Comparison of ENCODE assay signal across 7 mouse cellular contexts in genomic region chr15:89315190-89315731, GRCm38 (mm10). TPM values are rescaled to one million over a fixed set of nuclear protein-coding genes. Genes with fewer than 3 reads are reported as not detected.
DNase-seq lines count a peak whose midpoint lies in the region; ATAC-seq lines count a peak whose summit lies in the region.

TSS of gene Sbf1 (minus strand) at chr15:89315311.

- H3K36me3 ChIP-seq in intestine, embryonic 16.5 days (ENCODE audit: control insufficient read depth, insufficient read depth, low read length) = no peaks in the 10 kb centered on the region
- no peaks in the 10 kb centered on the region for H3K36me3 ChIP-seq in midbrain, embryonic 11.5 days (ENCODE audit: control insufficient read depth, insufficient read depth, low read length)

- no peaks in the 10 kb centered on the region for H3K27me3 ChIP-seq in intestine, embryonic 16.5 days (replicated peaks; ENCODE audit: control insufficient read depth, insufficient read depth, low read length)
- no peaks in the 10 kb centered on the region for H3K27me3 ChIP-seq in midbrain, embryonic 11.5 days (ENCODE audit: control insufficient read depth, insufficient read depth, low read length)

- peak within 1 kb of the TSS; percentile 88 for H3K9ac ChIP-seq in intestine, embryonic 16.5 days (ENCODE audit: low read depth, low read length)
- peak within 1 kb of the TSS; percentile 91 for H3K9ac ChIP-seq in midbrain, embryonic 11.5 days (ENCODE audit: low read length)

- intact Hi-C loops in left cerebral cortex, postnatal 36 days (cut with DNase I) = loop anchor here (5.0 kb wide), 1 partner anchor 57 kb away; the partner anchor contains the start of gene Sco2

- peak within 1 kb of the TSS; percentile 89 for H3K4me3 ChIP-seq in intestine, embryonic 16.5 days (ENCODE audit: low read length)
- peak within 1 kb of the TSS; percentile 98 for H3K4me3 ChIP-seq in midbrain, embryonic 11.5 days (ENCODE audit: low read depth, low read length)

- DNase-seq in adrenal gland, adult 8-10 months = peak; percentile 98
- DNase-seq in embryo, embryonic 9.5 days (ENCODE audit: extremely low spot score) = peak; percentile 96
- peak; percentile 94 to 99 for DNase-seq in gastrocnemius, postnatal 4 days (ENCODE audit: low spot score in 2 of 2)
- DNase-seq in left cerebral cortex, postnatal 36 days (ENCODE audit: low spot score in 2 of 2) = peak; percentile 97
- DNase-seq in midbrain, embryonic 11.5 days (ENCODE audit: low spot score, missing footprints) = peak; percentile 99
- DNase-seq in skeletal muscle tissue, adult 2 months (ENCODE audit: low read depth, low spot score) = peak; percentile 97

- H3K9me3 ChIP-seq in intestine, embryonic 16.5 days (ENCODE audit: control insufficient read depth, low read length) = no peaks in the 10 kb centered on the region
- no peaks in the 10 kb centered on the region for H3K9me3 ChIP-seq in midbrain, embryonic 11.5 days (ENCODE audit: control insufficient read depth, low read length)

- ATAC-seq in intestine, embryonic 16.5 days = peak; percentile 100
- peak; percentile 100 for ATAC-seq in midbrain, embryonic 11.5 days (ENCODE audit: low FRiP score)

- under 1% methylated on average over 37 of the region's 37 CpGs for WGBS in intestine, embryonic 16.5 days
- under 1% methylated on average over 36 of the region's 37 CpGs for WGBS in midbrain, embryonic 11.5 days

- peaks cover 11% of the 10 kb centered on the region for H3K4me1 ChIP-seq in intestine, embryonic 16.5 days (ENCODE audit: control insufficient read depth, insufficient read depth, low read length)
- H3K4me1 ChIP-seq in midbrain, embryonic 11.5 days (ENCODE audit: control insufficient read depth, insufficient read depth, low read length) = peaks cover 20% of the 10 kb centered on the region

- peak within 1 kb of the TSS; percentile 54; the same call in 1 of the 2 replicates for H3K27ac ChIP-seq in intestine, embryonic 16.5 days (ENCODE audit: low read length)
- no peak within 1 kb of the TSS for H3K27ac ChIP-seq in midbrain, embryonic 11.5 days (ENCODE audit: low read depth, low read length)

- peak within 1 kb of the TSS; percentile 90 for H3K4me2 ChIP-seq in intestine, embryonic 16.5 days (ENCODE audit: low read depth, low read length)
- peak within 1 kb of the TSS; percentile 67 for H3K4me2 ChIP-seq in midbrain, embryonic 11.5 days

RNA-seq across cellular contexts. Expression of gene Sbf1, which starts in this region (rescaled TPM):
- 100 to 1,000 TPM in 2 of 4 experiments, 10 to 100 TPM in 2; 90.8 to 127 (median 101) TPM for total RNA-seq in adrenal gland, adult 8-10 months (2022)
- 10 to 100 TPM; 69.4 to 73.9 TPM for total RNA-seq in gastrocnemius, postnatal 4 days (2021)
- 32.0 and 33.4 TPM in 2 replicates for polyA plus RNA-seq in intestine, embryonic 16.5 days (2015; fragmentation: Nextera tagmentation; extraction: Ambion mirVana)
- total RNA-seq in left cerebral cortex, postnatal 36 days (2021) = 100 to 1,000 TPM; 241 to 247 TPM
- 48.1 and 53.3 TPM in 2 replicates for polyA plus RNA-seq in midbrain, embryonic 11.5 days (2014; fragmentation: Nextera tagmentation; extraction: Ambion mirVana)
